Mouse (Mus musculus) kidney, postnatal 0 days (tissue): ENCODE measurements around the gene Pcgf6. TPM values are rescaled to one million over a fixed set of nuclear protein-coding genes. Genes with fewer than 3 reads are reported as not detected.

Experiments
- ATAC-seq: fragments of 200-750 bp; cut with Nextera tagmentation; replicated peaks from 2 replicates; pipeline ENCODE4 v1.8.0; 2017; ENCODE audit warnings: low read depth, moderate number of reproducible peaks, moderate TSS enrichment, moderate library complexity; ENCODE audit not compliant: low FRiP score
- DNase-seq: peaks from one replicate; pipeline ENCODE4 v3.0.0-alpha.2; 2016; ENCODE audit warnings: low spot score
- H3K27ac ChIP-seq: fragments of 300-500 bp; sonication (generic); 2 replicates; pipeline ENCODE4 v1.5.1; 2014; ENCODE audit warnings: mild to moderate bottlenecking
- H3K27me3 ChIP-seq: fragments of 300-500 bp; sonication (generic); 2 replicates; pipeline ENCODE4 v1.6.1; 2014; ENCODE audit warnings: low read length, mixed read lengths; ENCODE audit not compliant: insufficient read depth
- H3K36me3 ChIP-seq: fragments of 300-500 bp; sonication (generic); 2 replicates; pipeline ENCODE4 v1.6.1; 2014; ENCODE audit warnings: low read length, mixed read lengths; ENCODE audit not compliant: insufficient read depth
- H3K4me1 ChIP-seq: fragments of 300-500 bp; sonication (generic); replicated peaks from 2 replicates; pipeline ENCODE4 v1.6.1; 2014; ENCODE audit warnings: antibody characterized with exemption, low read length, mixed read lengths; ENCODE audit not compliant: insufficient read depth
- H3K4me2 ChIP-seq: fragments of 300-500 bp; sonication (generic); 2 replicates; pipeline ENCODE4 v1.6.1; 2014; ENCODE audit warnings: mild to moderate bottlenecking, low read length, moderate library complexity, mixed read lengths
- H3K4me3 ChIP-seq: fragments of 300-500 bp; sonication (generic); replicated peaks from 2 replicates; pipeline ENCODE4 v1.5.1; 2014; ENCODE audit warnings: low read depth, low read length
- H3K9ac ChIP-seq: fragments of 300-500 bp; sonication (generic); 2 replicates; pipeline ENCODE4 v1.6.1; 2014; ENCODE audit warnings: low read depth, low read length
- H3K9me3 ChIP-seq: fragments of 300-500 bp; sonication (generic); replicated peaks from 2 replicates; pipeline ENCODE4 v1.6.1; 2016; ENCODE audit warnings: low read length, inconsistent platforms, mixed read lengths
- CTCF ChIP-seq: IDR thresholded peaks from 2 replicates; pipeline ENCODE4 v1.5.1; 2016; ENCODE audit warnings: antibody characterized with exemption, low read depth, mild to moderate bottlenecking, moderate library complexity
- WGBS: fragments of 180-500 bp; shearing (Covaris S2); extraction: QIAGEN DNeasy Blood & Tissue Kit; methylation state at CpG from one replicate; pipeline ENCODE4 v1.1.7; 2014; 5-methylcytosine and 5-hydroxymethylcytosine counted together
- polyA plus RNA-seq: library from polyadenylated mRNA; unstranded; fragments of >200 nt; fragmentation: Nextera tagmentation; extraction: Ambion mirVana; gene quantifications from 2 replicates; pipeline ENCODE4 v1.2.1, GENCODE M21; 2015

The Pcgf6 gene
- polyA plus RNA-seq, 1 experiment from 2014 or later: 19.2 TPM

DNA sequence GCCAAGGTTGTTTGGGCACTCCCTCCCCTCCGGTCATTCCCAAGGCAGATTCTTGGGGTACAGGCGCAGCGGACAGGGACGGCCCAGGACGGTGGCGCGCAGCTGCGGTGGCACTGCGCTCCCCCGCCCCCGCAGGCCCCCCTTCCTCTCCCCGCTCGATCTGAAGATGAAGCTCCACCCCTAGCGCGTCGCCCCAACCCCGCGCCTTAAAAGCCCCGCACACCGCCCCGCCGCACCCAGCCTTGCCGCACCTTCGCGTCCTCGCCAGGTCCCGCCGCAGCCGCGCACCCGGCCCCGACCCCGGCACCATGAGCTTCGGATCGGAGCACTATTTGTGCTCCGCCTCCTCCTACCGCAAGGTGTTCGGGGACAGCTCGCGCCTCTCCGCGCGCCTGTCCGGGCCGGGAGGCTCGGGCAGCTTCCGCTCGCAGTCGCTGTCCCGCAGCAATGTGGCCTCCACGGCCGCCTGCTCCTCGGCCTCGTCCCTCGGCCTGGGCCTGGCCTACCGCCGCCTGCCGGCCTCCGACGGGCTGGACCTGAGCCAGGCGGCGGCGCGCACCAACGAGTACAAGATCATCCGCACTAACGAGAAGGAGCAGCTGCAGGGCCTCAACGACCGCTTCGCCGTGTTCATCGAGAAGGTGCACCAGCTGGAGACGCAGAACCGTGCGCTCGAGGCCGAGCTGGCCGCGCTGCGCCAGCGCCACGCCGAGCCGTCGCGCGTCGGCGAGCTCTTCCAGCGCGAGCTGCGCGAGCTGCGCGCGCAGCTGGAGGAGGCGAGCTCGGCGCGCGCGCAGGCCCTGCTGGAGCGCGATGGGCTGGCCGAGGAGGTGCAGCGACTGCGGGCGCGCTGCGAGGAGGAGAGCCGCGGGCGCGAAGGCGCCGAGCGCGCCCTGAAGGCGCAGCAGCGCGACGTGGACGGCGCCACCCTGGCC lies 36.0 kb downstream of the Pcgf6 start, which contains the start of the genes Ina and Nt5c2:
TSS of gene Ina (plus strand) at position 252 of the 935 bp plus-strand sequence.
TSS of gene Nt5c2 (minus strand) at position 707 of the 935 bp plus-strand sequence.
- WGBS: under 1% methylated on average over 108 of the region's 124 CpGs
- ATAC-seq: peak; percentile 59

DNA sequence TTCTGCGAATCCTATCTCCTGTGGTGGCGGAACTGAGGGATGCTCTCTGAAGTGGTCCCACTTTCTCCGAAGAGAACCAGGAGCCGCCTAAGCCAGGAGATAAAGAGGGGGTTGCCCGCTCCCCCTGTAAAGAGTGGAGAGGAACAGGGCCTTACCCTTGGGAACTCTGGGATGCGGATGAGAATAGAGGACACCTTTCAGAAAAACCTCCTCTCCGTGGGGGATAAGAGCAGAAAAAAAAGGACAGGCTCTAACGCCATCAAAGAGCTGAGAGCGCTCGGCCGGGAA lies 36.6 kb downstream of the Pcgf6 start:
- peaks cover 9% of the 10 kb centered on the region for H3K4me1 ChIP-seq
- peak overlapping the region; percentile 16 for H3K4me3 ChIP-seq
- H3K9ac ChIP-seq: no peak overlapping the region
- no peaks in the 10 kb centered on the region for H3K36me3 ChIP-seq
- peak overlapping the region; percentile 59 for H3K4me2 ChIP-seq
- no peaks in the 10 kb centered on the region for H3K9me3 ChIP-seq
- TF ChIP-seq CTCF: no peak
- peaks cover 43% of the 10 kb centered on the region for H3K27me3 ChIP-seq
- DNase-seq (no peak), ATAC-seq (no peak)
- WGBS: 2% methylated on average over 11 of the region's 11 CpGs
- no peak overlapping the region for H3K27ac ChIP-seq

More for the DNA sequence above, 36.0 kb downstream of the Pcgf6 start, which contains the start of the genes Ina and Nt5c2:
- Histone ChIP-seq H3K27ac (no peak within 1 kb of the TSS), H3K27me3 (peaks cover 43% of the 10 kb centered on the region), H3K36me3 (no peaks in the 10 kb centered on the region), H3K9me3 (no peaks in the 10 kb centered on the region), H3K4me3 (peak within 1 kb of the TSS; percentile 16), H3K9ac (no peak within 1 kb of the TSS), H3K4me2 (peak within 1 kb of the TSS; percentile 59), H3K4me1 (peaks cover 9% of the 10 kb centered on the region)
- peak; percentile 25; the same call in 1 of the 2 replicates for TF ChIP-seq CTCF
- DNase-seq: peak; percentile 74

DNA sequence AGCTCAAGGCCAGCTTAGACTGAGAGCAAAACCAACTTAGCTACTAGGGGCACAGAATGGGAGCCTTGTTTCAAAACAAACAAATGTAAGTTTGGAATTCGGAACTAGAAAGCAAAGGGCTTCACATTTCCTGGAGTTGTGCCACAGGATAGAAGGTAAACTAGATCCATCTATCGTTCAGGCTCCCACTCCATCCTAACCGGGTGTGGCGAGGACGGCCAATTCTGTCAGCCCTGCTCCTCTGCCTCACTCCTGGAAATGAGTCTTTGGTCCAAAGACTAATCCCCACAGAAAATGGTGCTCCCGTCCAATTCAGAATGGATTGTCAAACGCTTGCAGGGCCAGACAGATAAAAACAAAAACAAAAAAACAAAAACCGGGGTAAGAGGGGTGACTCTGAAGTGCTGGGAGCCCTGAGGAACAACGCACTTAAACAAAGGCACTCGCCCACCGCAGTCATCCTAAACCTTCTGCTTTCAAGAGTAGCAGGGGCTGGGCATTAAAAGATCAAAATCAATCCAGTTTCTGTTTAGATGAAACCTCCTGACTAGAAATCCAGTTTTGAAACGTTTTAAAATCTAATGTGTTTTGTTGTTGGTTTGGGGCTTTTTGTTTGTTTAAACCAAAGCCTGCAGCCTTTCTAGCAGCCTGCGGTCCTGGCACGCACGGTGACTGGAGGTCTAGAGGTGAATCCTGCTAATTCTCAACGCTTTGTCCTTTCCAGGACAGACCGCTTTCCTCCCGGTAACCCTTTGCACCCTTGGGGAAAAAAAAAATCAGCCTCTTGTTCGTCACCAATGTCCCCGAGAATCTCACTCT lies 37.2 kb downstream of the Pcgf6 start:
- Histone ChIP-seq H3K4me2 (0 out of 2 replicates have a peak overlapping the region, but pooled peaks have one; percentile 59), H3K27ac (no peak overlapping the region), H3K4me3 (no peak overlapping the region), H3K4me1 (peaks cover 9% of the 10 kb centered on the region), H3K27me3 (peaks cover 43% of the 10 kb centered on the region), H3K36me3 (no peaks in the 10 kb centered on the region), H3K9me3 (no peaks in the 10 kb centered on the region), H3K9ac (no peak overlapping the region)
- DNase-seq (no peak), ATAC-seq (no peak)
- WGBS: 10% methylated on average over 20 of the region's 20 CpGs
- TF ChIP-seq CTCF: no peak

DNA sequence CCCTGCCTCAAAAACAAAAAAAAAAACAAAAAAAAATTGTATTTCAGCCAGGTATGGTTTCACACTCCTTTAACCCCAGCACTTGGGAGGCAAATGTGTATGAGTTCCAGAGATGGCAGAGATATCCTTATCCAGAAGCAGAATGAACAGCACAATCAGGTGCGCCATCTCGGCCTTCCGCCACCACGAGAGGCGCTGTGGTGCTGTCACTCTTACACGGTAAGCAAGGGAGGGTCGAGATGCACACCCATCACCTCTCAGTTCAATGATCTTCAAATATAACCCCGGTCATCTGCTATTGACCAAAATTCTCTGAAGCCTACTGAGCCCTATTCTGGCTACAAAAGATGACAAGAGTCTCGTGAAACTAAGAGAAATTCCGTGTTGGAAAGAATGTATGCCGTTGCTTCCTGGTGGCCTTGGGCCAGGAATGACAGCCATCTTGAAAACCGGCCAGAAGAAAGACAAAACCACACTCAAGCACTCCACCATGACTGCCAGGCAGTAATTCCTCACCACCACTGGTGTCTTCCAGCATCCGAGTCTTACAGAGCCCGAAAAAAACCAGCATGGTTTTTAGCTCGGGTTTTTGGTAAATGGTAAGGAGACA lies 38.1 kb downstream of the Pcgf6 start:
- H3K4me2 ChIP-seq: no peak overlapping the region
- WGBS: 89% methylated on average over 15 of the region's 15 CpGs
- ATAC-seq (no peak), DNase-seq (no peak)
- peaks cover 9% of the 10 kb centered on the region for H3K4me1 ChIP-seq
- no peak overlapping the region for H3K9ac ChIP-seq
- TF ChIP-seq CTCF: no peak
- no peak overlapping the region for H3K27ac ChIP-seq
- H3K36me3 ChIP-seq: no peaks in the 10 kb centered on the region
- no peaks in the 10 kb centered on the region for H3K9me3 ChIP-seq
- H3K4me3 ChIP-seq: no peak overlapping the region
- H3K27me3 ChIP-seq: peaks cover 39% of the 10 kb centered on the region

DNA sequence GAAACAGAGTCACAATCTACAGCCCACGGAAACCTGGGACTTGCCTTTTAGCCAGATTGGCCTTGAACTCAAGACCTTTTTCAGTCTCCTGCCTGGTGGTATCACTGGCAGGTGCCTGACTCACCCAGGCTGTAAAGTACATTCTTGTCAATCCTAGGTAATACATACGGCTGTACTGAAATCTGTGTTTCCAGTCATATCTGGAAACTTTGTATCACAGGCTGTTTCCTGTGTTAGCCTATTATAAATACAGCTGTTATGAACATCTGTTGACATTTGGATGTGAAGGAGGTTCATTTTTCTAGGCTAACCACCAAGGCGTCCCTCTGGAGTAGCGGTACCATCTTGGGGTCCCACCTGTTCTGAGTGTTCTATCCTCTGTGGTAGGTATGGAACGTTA lies 40.8 kb downstream of the Pcgf6 start:
- DNase-seq (no peak), ATAC-seq (no peak)
- Histone ChIP-seq H3K9ac (no peak overlapping the region), H3K4me1 (peaks cover 2% of the 10 kb centered on the region), H3K9me3 (no peaks in the 10 kb centered on the region), H3K27ac (no peak overlapping the region), H3K4me3 (no peak overlapping the region), H3K4me2 (no peak overlapping the region), H3K27me3 (peaks cover 25% of the 10 kb centered on the region), H3K36me3 (no peaks in the 10 kb centered on the region)
- 90% methylated on average over 5 of the region's 5 CpGs for WGBS
- no peak for TF ChIP-seq CTCF

DNA sequence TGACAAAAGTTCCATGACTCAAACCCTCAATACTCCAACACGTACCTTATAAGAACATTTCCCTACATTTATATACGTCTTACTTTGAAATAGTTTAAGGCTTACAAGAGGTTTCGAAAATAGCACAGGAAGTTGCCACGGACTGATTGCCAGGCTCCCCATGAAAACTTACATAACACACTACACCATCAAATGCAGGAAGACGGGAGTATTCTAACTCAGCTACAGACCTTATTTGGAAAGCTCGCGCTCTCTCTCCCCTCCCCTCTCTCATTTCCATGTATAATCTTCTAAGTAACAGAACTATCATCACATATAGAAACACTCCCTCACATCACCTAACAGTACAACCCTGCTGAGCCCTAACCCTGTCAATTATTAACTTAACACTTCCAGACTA lies 41.3 kb downstream of the Pcgf6 start:
- no peak for ATAC-seq
- 86% methylated on average over 7 of the region's 7 CpGs for WGBS
- DNase-seq: no peak

More for the DNA sequence above, 41.3 kb downstream of the Pcgf6 start:
- no peak overlapping the region for H3K4me3 ChIP-seq
- no peak overlapping the region for H3K9ac ChIP-seq
- no peaks in the 10 kb centered on the region for H3K36me3 ChIP-seq
- no peak overlapping the region for H3K4me2 ChIP-seq
- H3K27me3 ChIP-seq: peaks cover 20% of the 10 kb centered on the region
- TF ChIP-seq CTCF: no peak
- H3K4me1 ChIP-seq: no peaks in the 10 kb centered on the region; the same call in 1 of the 2 replicates
- no peak overlapping the region for H3K27ac ChIP-seq
- H3K9me3 ChIP-seq: no peaks in the 10 kb centered on the region
